Mouse (Mus musculus): Measurements from ENCODE around the gene Ccdc157.

- TF ChIP-seq CTCF (IDR thresholded peaks at IDR 0.05; ENCODE audit: low read depth): no peak
- no peak for TF ChIP-seq EP300 (IDR thresholded peaks at IDR 0.05; ENCODE audit: low read depth)
These were observed 12.0 kb downstream of the Ccdc157 start for GRCm38 (mm10) chr11:4148120-4148519.
